Mouse (Mus musculus): ENCODE data around the gene Smpd3.

DNA sequence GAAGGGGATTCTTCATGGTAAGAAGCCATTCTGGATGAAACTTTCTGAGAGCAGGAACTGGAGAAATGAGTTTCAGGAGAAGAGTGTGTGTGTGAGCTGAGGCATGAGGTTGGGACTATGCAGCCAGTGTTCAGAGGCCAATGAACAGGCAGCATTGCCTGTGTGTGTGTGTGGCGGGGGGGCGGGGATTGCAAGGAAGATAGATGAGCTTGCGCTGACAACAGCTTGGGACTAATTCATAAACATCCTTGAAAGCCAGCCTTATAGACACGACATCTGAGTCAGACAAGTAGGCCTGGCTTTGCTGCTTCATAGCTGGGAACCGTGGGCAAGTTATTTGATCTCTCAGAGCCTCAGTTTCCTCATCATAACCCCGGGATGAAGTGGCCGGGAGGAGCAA lies 31.3 kb upstream of the Smpd3 start:
- TF ChIP-seq CTCF (IDR thresholded peaks at IDR 0.05; ENCODE audit: borderline replicate concordance, control insufficient read depth, extremely low read depth, insufficient read depth, low read length, poor library complexity), result no peak
- TF ChIP-seq POLR2A (IDR thresholded peaks at IDR 0.05; ENCODE audit: control insufficient read depth, extremely low read depth, insufficient read depth, low read length, poor library complexity), result no peak
